In genomic region chr4:154466305-154466704, GRCm38 (mm10) we compare ENCODE assay signal across 10 mouse cellular contexts.
DNase-seq lines count a peak whose midpoint lies in the region; TF ChIP-seq lines count a peak whose summit lies in the region.
"Had no signal": no experiment of that assay in that cellular context is flagged by ENCODE, and none has a peak within 500 bp of the region (broad histone marks: within the 10 kb centered on the region; RNA-seq: fewer than 3 reads in every experiment).

No protein-coding gene starts in this region.

- 32% methylated on average over 5 of the region's 5 CpGs for WGBS in embryonic facial prominence, embryonic 10.5 days

- intact Hi-C loops in left cerebral cortex, adult 2 months (cut with DNase I), result no loop called here

- TF ChIP-seq CTCF in left cerebral cortex, adult 2 months (IDR thresholded peaks at IDR 0.05), result no peak

- H3K27me3 ChIP-seq in embryonic facial prominence, embryonic 10.5 days (replicated peaks; ENCODE audit: low read depth, poor library complexity, severe bottlenecking), result peaks cover 100% of the 10 kb centered on the region
- H3K27me3 ChIP-seq: forebrain, embryonic 15.5 days had no signal

- H3K36me3 ChIP-seq in embryonic facial prominence, embryonic 10.5 days (replicated peaks), result no peaks in the 10 kb centered on the region
- H3K36me3 ChIP-seq: forebrain, embryonic 15.5 days; midbrain, embryonic 13.5 days had no signal

- no peak overlapping the region for H3K27ac ChIP-seq in embryonic facial prominence, embryonic 10.5 days (replicated peaks)
- H3K27ac ChIP-seq in left cerebral cortex, adult 2 months, result no peak overlapping the region
- H3K27ac ChIP-seq: forebrain, embryonic 15.5 days; midbrain, embryonic 13.5 days had no signal

- DNase-seq in gastrocnemius, postnatal 10 days, result peak; percentile 41
- no peak for DNase-seq in gastrocnemius, adult 8-10 months (ENCODE audit: low spot score in 2 of 2)
- peak; percentile 41 for DNase-seq in ovary, postnatal 36 days (ENCODE audit: low spot score)
- no peak for DNase-seq in ovary, postnatal 14 days (ENCODE audit: low spot score)
- DNase-seq in embryonic facial prominence, embryonic 10.5 days (ENCODE audit: low spot score), result peak; percentile 81
- peak; percentile 58 for DNase-seq in testis, postnatal 10 days (ENCODE audit: low spot score)
- no peak for DNase-seq in left cerebral cortex, adult 2 months (ENCODE audit: extremely low spot score in 1 of 2, low spot score in 2 of 2)
- DNase-seq in heart, adult 9 months (ENCODE audit: low spot score in 2 of 2), result no peak

- H3K9me3 ChIP-seq in embryonic facial prominence, embryonic 10.5 days, result no peaks in the 10 kb centered on the region
- H3K9me3 ChIP-seq: forebrain, embryonic 15.5 days; midbrain, embryonic 13.5 days had no signal

- H3K4me1 ChIP-seq in embryonic facial prominence, embryonic 10.5 days, result peaks cover 42% of the 10 kb centered on the region

- H3K4me3 ChIP-seq in embryonic facial prominence, embryonic 10.5 days, result no peak overlapping the region
- H3K4me3 ChIP-seq in left cerebral cortex, adult 2 months, result no peak overlapping the region
- H3K4me3 ChIP-seq: forebrain, embryonic 15.5 days; midbrain, embryonic 13.5 days had no signal

Comparison
In these comparisons a context has a peak if more than half of its experiments do, and no peak if none do; other contexts are left out.
1. DNase-seq: peak in gastrocnemius, postnatal 10 days (single experiment), ovary, postnatal 36 days (single experiment), embryonic facial prominence, embryonic 10.5 days (single experiment) and testis, postnatal 10 days (single experiment); none in gastrocnemius, adult 8-10 months (0 of 2), ovary, postnatal 14 days (single experiment), left cerebral cortex, adult 2 months (0 of 2) and heart, adult 9 months (0 of 2).